Mouse (Mus musculus): ENCODE measurements around the gene Kbtbd12. TPM values are rescaled to one million over a fixed set of nuclear protein-coding genes. Genes with fewer than 3 reads are reported as not detected.

Gene Kbtbd12
- total and polyA plus RNA-seq, 2 experiments = 0.29 to 1.7 TPM

GRCm38 (mm10) chr6:88630560-88630959 lies 7.2 kb downstream of the Kbtbd12 start:
- peak overlapping the region; percentile 90 for H3K27ac ChIP-seq (replicated peaks; ENCODE audit: insufficient read depth, low read depth, low read length)
- 27% methylated on average over 5 of the region's 5 CpGs for WGBS
- H3K4me3 ChIP-seq (ENCODE audit: insufficient read depth, low read depth, low read length) = no peak overlapping the region
- no peaks in the 10 kb centered on the region for H3K27me3 ChIP-seq (ENCODE audit: control insufficient read depth, insufficient read depth, low read length)
- no peak for DNase-seq (ENCODE audit: extremely low read depth, low read depth, low spot score)
- no peak overlapping the region for H3K9ac ChIP-seq (ENCODE audit: low read depth, low read length)
- peaks cover 24% of the 10 kb centered on the region for H3K4me1 ChIP-seq (ENCODE audit: control insufficient read depth, insufficient read depth, low read length)
- TF ChIP-seq POLR2A (IDR thresholded peaks at IDR 0.05; ENCODE audit: extremely low read depth, insufficient read depth, low read length) (no peak), CTCF (IDR thresholded peaks at IDR 0.05; ENCODE audit: low read depth, low read length) (no peak)
- H3K36me3 ChIP-seq (ENCODE audit: control insufficient read depth, insufficient read depth, low read length) = no peaks in the 10 kb centered on the region
- H3K79me2 ChIP-seq (ENCODE audit: control insufficient read depth, insufficient read depth, low read length) = no peaks in the 10 kb centered on the region

- H3K27me3 ChIP-seq (ENCODE audit: control insufficient read depth, insufficient read depth, low read length) = no peaks in the 10 kb centered on the region
- no peak overlapping the region for H3K4me3 ChIP-seq (ENCODE audit: insufficient read depth, low read depth, low read length)
- 23% methylated on average over 2 of the region's 2 CpGs for WGBS
- no peak overlapping the region; the same call in 1 of the 2 replicates for H3K9ac ChIP-seq (ENCODE audit: low read depth, low read length)
- H3K4me1 ChIP-seq (ENCODE audit: control insufficient read depth, insufficient read depth, low read length) = peaks cover 24% of the 10 kb centered on the region
- TF ChIP-seq CTCF (IDR thresholded peaks at IDR 0.05; ENCODE audit: low read depth, low read length) = no peak
- TF ChIP-seq POLR2A (IDR thresholded peaks at IDR 0.05; ENCODE audit: extremely low read depth, insufficient read depth, low read length) = no peak
- no peaks in the 10 kb centered on the region for H3K36me3 ChIP-seq (ENCODE audit: control insufficient read depth, insufficient read depth, low read length)
- H3K79me2 ChIP-seq (ENCODE audit: control insufficient read depth, insufficient read depth, low read length) = no peaks in the 10 kb centered on the region
- H3K27ac ChIP-seq (replicated peaks; ENCODE audit: insufficient read depth, low read depth, low read length) = peak overlapping the region; percentile 90
- peak; percentile 96 for DNase-seq (ENCODE audit: extremely low read depth, low read depth, low spot score)
Observed at GRCm38 (mm10) chr6:88629821-88630220, 7.9 kb downstream of the Kbtbd12 start.

- TF ChIP-seq POLR2A (IDR thresholded peaks at IDR 0.05; ENCODE audit: extremely low read depth, insufficient read depth, low read length) (no peak), CTCF (IDR thresholded peaks at IDR 0.05; ENCODE audit: low read depth, low read length) (no peak)
- peak overlapping the region; percentile 20 for H3K27ac ChIP-seq (replicated peaks; ENCODE audit: insufficient read depth, low read depth, low read length)
- WGBS = 1% methylated on average over 51 of the region's 51 CpGs
- H3K9ac ChIP-seq (ENCODE audit: low read depth, low read length) = peak overlapping the region; percentile 80
- H3K4me3 ChIP-seq (ENCODE audit: insufficient read depth, low read depth, low read length) = peak overlapping the region; percentile 59
- peak; percentile 39 for DNase-seq (ENCODE audit: extremely low read depth, low read depth, low spot score)
- no peaks in the 10 kb centered on the region for H3K27me3 ChIP-seq (ENCODE audit: control insufficient read depth, insufficient read depth, low read length)
- no peaks in the 10 kb centered on the region for H3K79me2 ChIP-seq (ENCODE audit: control insufficient read depth, insufficient read depth, low read length)
- H3K36me3 ChIP-seq (ENCODE audit: control insufficient read depth, insufficient read depth, low read length) = no peaks in the 10 kb centered on the region
- H3K4me1 ChIP-seq (ENCODE audit: control insufficient read depth, insufficient read depth, low read length) = peaks cover 24% of the 10 kb centered on the region
Observed at GRCm38 (mm10) chr6:88627317-88627811, 10.4 kb downstream of the Kbtbd12 start.

GRCm38 (mm10) chr6:88626912-88627311 lies 10.8 kb downstream of the Kbtbd12 start:
- Histone ChIP-seq H3K79me2 (ENCODE audit: control insufficient read depth, insufficient read depth, low read length) (no peaks in the 10 kb centered on the region), H3K9ac (ENCODE audit: low read depth, low read length) (peak overlapping the region; percentile 80), H3K4me3 (ENCODE audit: insufficient read depth, low read depth, low read length) (peak overlapping the region; percentile 59), H3K36me3 (ENCODE audit: control insufficient read depth, insufficient read depth, low read length) (no peaks in the 10 kb centered on the region), H3K4me1 (ENCODE audit: control insufficient read depth, insufficient read depth, low read length) (peaks cover 24% of the 10 kb centered on the region), H3K27ac (replicated peaks; ENCODE audit: insufficient read depth, low read depth, low read length) (peak overlapping the region; percentile 20; the same call in 1 of the 2 replicates), H3K27me3 (ENCODE audit: control insufficient read depth, insufficient read depth, low read length) (no peaks in the 10 kb centered on the region)
- no peak for TF ChIP-seq CTCF (IDR thresholded peaks at IDR 0.05; ENCODE audit: low read depth, low read length)
- TF ChIP-seq POLR2A (IDR thresholded peaks at IDR 0.05; ENCODE audit: extremely low read depth, insufficient read depth, low read length) = no peak
- no peak for DNase-seq (ENCODE audit: extremely low read depth, low read depth, low spot score)
- WGBS = 36% methylated on average over 11 of the region's 11 CpGs

- peak; percentile 29 for DNase-seq (ENCODE audit: extremely low read depth, low read depth, low spot score)
- Histone ChIP-seq H3K9ac (ENCODE audit: low read depth, low read length) (no peak overlapping the region), H3K4me3 (ENCODE audit: insufficient read depth, low read depth, low read length) (no peak overlapping the region), H3K27me3 (ENCODE audit: control insufficient read depth, insufficient read depth, low read length) (no peaks in the 10 kb centered on the region), H3K27ac (replicated peaks; ENCODE audit: insufficient read depth, low read depth, low read length) (no peak overlapping the region), H3K36me3 (ENCODE audit: control insufficient read depth, insufficient read depth, low read length) (no peaks in the 10 kb centered on the region), H3K79me2 (ENCODE audit: control insufficient read depth, insufficient read depth, low read length) (no peaks in the 10 kb centered on the region), H3K4me1 (ENCODE audit: control insufficient read depth, insufficient read depth, low read length) (peaks cover 22% of the 10 kb centered on the region)
- no peak for TF ChIP-seq POLR2A (IDR thresholded peaks at IDR 0.05; ENCODE audit: extremely low read depth, insufficient read depth, low read length)
- no peak for TF ChIP-seq CTCF (IDR thresholded peaks at IDR 0.05; ENCODE audit: low read depth, low read length)
- 52% methylated on average over 4 of the region's 4 CpGs for WGBS
Observed at GRCm38 (mm10) chr6:88626462-88626861, 11.3 kb downstream of the Kbtbd12 start.

GRCm38 (mm10) chr6:88621816-88622481 lies 15.8 kb downstream of the Kbtbd12 start:
- 84% methylated on average over 4 of the region's 4 CpGs for WGBS
- H3K79me2 ChIP-seq (ENCODE audit: control insufficient read depth, insufficient read depth, low read length) = no peaks in the 10 kb centered on the region
- no peak overlapping the region for H3K9ac ChIP-seq (ENCODE audit: low read depth, low read length)
- TF ChIP-seq CTCF (IDR thresholded peaks at IDR 0.05; ENCODE audit: low read depth, low read length) (no peak), POLR2A (IDR thresholded peaks at IDR 0.05; ENCODE audit: extremely low read depth, insufficient read depth, low read length) (no peak)
- no peak overlapping the region for H3K27ac ChIP-seq (replicated peaks; ENCODE audit: insufficient read depth, low read depth, low read length)
- H3K36me3 ChIP-seq (ENCODE audit: control insufficient read depth, insufficient read depth, low read length) = no peaks in the 10 kb centered on the region
- no peaks in the 10 kb centered on the region for H3K27me3 ChIP-seq (ENCODE audit: control insufficient read depth, insufficient read depth, low read length)
- no peak for DNase-seq (ENCODE audit: extremely low read depth, low read depth, low spot score)
- H3K4me3 ChIP-seq (ENCODE audit: insufficient read depth, low read depth, low read length) = no peak overlapping the region
- H3K4me1 ChIP-seq (ENCODE audit: control insufficient read depth, insufficient read depth, low read length) = peaks cover 2% of the 10 kb centered on the region; the same call in 1 of the 2 replicates

Measured in liver, adult 2 months (tissue).